Mouse (Mus musculus) heart, embryonic 10.5 days (tissue): ENCODE measurements at regions not wholly inside any gene's neighbourhood (a gene's known extent, or its start where the extent isn't known, plus 50 kb on each side); places are given as distances from the start of the nearest gene placed in this dataset.

ENCODE experiments used
- DNase-seq: peaks from one replicate; pipeline ENCODE4 v3.0.0-alpha.2; 2017; ENCODE audit warnings: low spot score
- H3K27ac ChIP-seq: fragments of 300-500 bp; sonication (generic); 2 replicates; pipeline ENCODE4 v1.5.1; 2016; ENCODE audit warnings: mild to moderate bottlenecking
- H3K27me3 ChIP-seq: fragments of 300-500 bp; sonication (generic); 2 replicates; pipeline ENCODE4 v1.6.1; 2016; ENCODE audit warnings: mild to moderate bottlenecking; ENCODE audit not compliant: poor library complexity, insufficient read depth, severe bottlenecking
- H3K36me3 ChIP-seq: fragments of 300-500 bp; sonication (generic); 2 replicates; pipeline ENCODE4 v1.6.1; 2016; ENCODE audit warnings: mild to moderate bottlenecking, moderate library complexity
- H3K4me1 ChIP-seq: fragments of 300-500 bp; sonication (generic); 2 replicates; pipeline ENCODE4 v1.6.1; 2016; ENCODE audit warnings: mild to moderate bottlenecking
- H3K4me3 ChIP-seq: fragments of 300-500 bp; sonication (generic); 2 replicates; pipeline ENCODE4 v1.5.1; 2016; ENCODE audit warnings: mild to moderate bottlenecking, moderate library complexity
- H3K9me3 ChIP-seq: fragments of 300-500 bp; sonication (generic); 2 replicates; pipeline ENCODE4 v1.6.1; 2016; ENCODE audit warnings: mild to moderate bottlenecking, moderate library complexity
- WGBS: fragments of 180-500 bp; shearing (Covaris S2); methylation state at CpG from one replicate; pipeline ENCODE4 v1.1.7; 2016; 5-methylcytosine and 5-hydroxymethylcytosine counted together

- 0 out of 2 replicates have a peak, but pooled peaks cover 10% of the 10 kb centered on the region for H3K27me3 ChIP-seq
- H3K36me3 ChIP-seq = no peaks in the 10 kb centered on the region
- no peak overlapping the region for H3K27ac ChIP-seq
- no peaks in the 10 kb centered on the region for H3K4me1 ChIP-seq
- 62% methylated on average over 4 of the region's 4 CpGs for WGBS
- H3K9me3 ChIP-seq = no peaks in the 10 kb centered on the region
- no peak for DNase-seq
- no peak overlapping the region for H3K4me3 ChIP-seq
These were observed 248.0 kb downstream of the Ptpru start for GRCm38 (mm10) chr4:131590136-131590535.

GRCm38 (mm10) chr4:131591456-131591855, 246.6 kb downstream of the Ptpru start:
- H3K27me3 ChIP-seq = 0 out of 2 replicates have a peak, but pooled peaks cover 8% of the 10 kb centered on the region
- H3K27ac ChIP-seq = no peak overlapping the region
- H3K4me3 ChIP-seq = no peak overlapping the region
- no peaks in the 10 kb centered on the region for H3K4me1 ChIP-seq
- H3K9me3 ChIP-seq = no peaks in the 10 kb centered on the region
- no peak for DNase-seq
- WGBS = 78% methylated on average over 5 of the region's 5 CpGs
- H3K36me3 ChIP-seq = no peaks in the 10 kb centered on the region

- no peak for DNase-seq
- H3K27ac ChIP-seq = no peak overlapping the region
- H3K27me3 ChIP-seq = peaks cover 8% of the 10 kb centered on the region; the same call in 1 of the 2 replicates
- H3K36me3 ChIP-seq = no peaks in the 10 kb centered on the region
- 82% methylated on average over 10 of the region's 10 CpGs for WGBS
- H3K9me3 ChIP-seq = no peaks in the 10 kb centered on the region
- no peak overlapping the region for H3K4me3 ChIP-seq
- H3K4me1 ChIP-seq = no peaks in the 10 kb centered on the region
These were observed 240.1 kb downstream of the Ptpru start for GRCm38 (mm10) chr4:131597996-131598395.

GRCm38 (mm10) chr4:131614434-131614833, 223.7 kb downstream of the Ptpru start:
- Histone ChIP-seq H3K27ac (no peak overlapping the region), H3K4me3 (no peak overlapping the region), H3K4me1 (no peaks in the 10 kb centered on the region), H3K36me3 (no peaks in the 10 kb centered on the region), H3K9me3 (no peaks in the 10 kb centered on the region), H3K27me3 (no peaks in the 10 kb centered on the region)
- 77% methylated on average over 8 of the region's 8 CpGs for WGBS
- DNase-seq = no peak

GRCm38 (mm10) chr4:131615587-131615986, 222.5 kb downstream of the Ptpru start:
- 76% methylated on average over 12 of the region's 12 CpGs for WGBS
- Histone ChIP-seq H3K9me3 (no peaks in the 10 kb centered on the region), H3K4me1 (no peaks in the 10 kb centered on the region), H3K4me3 (no peak overlapping the region), H3K27ac (no peak overlapping the region), H3K36me3 (no peaks in the 10 kb centered on the region), H3K27me3 (no peaks in the 10 kb centered on the region)
- DNase-seq = no peak

GRCm38 (mm10) chr4:131638105-131638504, 200.0 kb downstream of the Ptpru start:
- Histone ChIP-seq H3K27ac (no peak overlapping the region), H3K9me3 (no peaks in the 10 kb centered on the region), H3K27me3 (0 out of 2 replicates have a peak, but pooled peaks cover 4% of the 10 kb centered on the region), H3K4me3 (no peak overlapping the region), H3K4me1 (no peaks in the 10 kb centered on the region), H3K36me3 (no peaks in the 10 kb centered on the region)
- WGBS = 61% methylated on average over 5 of the region's 5 CpGs
- no peak for DNase-seq

- H3K27me3 ChIP-seq = 0 out of 2 replicates have a peak, but pooled peaks cover 4% of the 10 kb centered on the region
- no peaks in the 10 kb centered on the region for H3K36me3 ChIP-seq
- H3K4me3 ChIP-seq = no peak overlapping the region
- H3K9me3 ChIP-seq = no peaks in the 10 kb centered on the region
- no peak for DNase-seq
- WGBS = 66% methylated on average over 8 of the region's 8 CpGs
- no peak overlapping the region for H3K27ac ChIP-seq
- no peaks in the 10 kb centered on the region for H3K4me1 ChIP-seq
These were observed 182.1 kb downstream of the Ptpru start for GRCm38 (mm10) chr4:131656034-131656433.

- DNase-seq = no peak
- WGBS = 29% methylated on average over 10 of the region's 10 CpGs
- H3K27ac ChIP-seq = no peak overlapping the region
- H3K36me3 ChIP-seq = no peaks in the 10 kb centered on the region
- no peaks in the 10 kb centered on the region for H3K9me3 ChIP-seq
- H3K4me3 ChIP-seq = no peak overlapping the region
- no peaks in the 10 kb centered on the region for H3K4me1 ChIP-seq
- H3K27me3 ChIP-seq = no peaks in the 10 kb centered on the region
These were observed 180.2 kb downstream of the Ptpru start for GRCm38 (mm10) chr4:131657922-131658321.

- Histone ChIP-seq H3K4me3 (no peak overlapping the region), H3K27ac (no peak overlapping the region), H3K4me1 (no peaks in the 10 kb centered on the region), H3K27me3 (no peaks in the 10 kb centered on the region), H3K9me3 (no peaks in the 10 kb centered on the region), H3K36me3 (no peaks in the 10 kb centered on the region)
- 89% methylated on average over 2 of the region's 2 CpGs for WGBS
- DNase-seq = no peak
These were observed 177.2 kb downstream of the Ptpru start for GRCm38 (mm10) chr4:131660931-131661330.

GRCm38 (mm10) chr4:131671784-131672515, 166.1 kb downstream of the Ptpru start:
- no peaks in the 10 kb centered on the region for H3K36me3 ChIP-seq
- no peaks in the 10 kb centered on the region for H3K9me3 ChIP-seq
- no peak overlapping the region for H3K4me3 ChIP-seq
- DNase-seq = no peak
- no peaks in the 10 kb centered on the region for H3K27me3 ChIP-seq
- H3K27ac ChIP-seq = no peak overlapping the region
- H3K4me1 ChIP-seq = 0 out of 2 replicates have a peak, but pooled peaks cover 7% of the 10 kb centered on the region
- 46% methylated on average over 11 of the region's 11 CpGs for WGBS

GRCm38 (mm10) chr4:131677966-131678365, 160.1 kb downstream of the Ptpru start:
- no peaks in the 10 kb centered on the region for H3K27me3 ChIP-seq
- H3K36me3 ChIP-seq = no peaks in the 10 kb centered on the region
- WGBS = 68% methylated on average over 7 of the region's 7 CpGs
- no peak overlapping the region for H3K4me3 ChIP-seq
- H3K4me1 ChIP-seq = 0 out of 2 replicates have a peak, but pooled peaks cover 7% of the 10 kb centered on the region
- no peak overlapping the region for H3K27ac ChIP-seq
- DNase-seq = no peak
- H3K9me3 ChIP-seq = no peaks in the 10 kb centered on the region

GRCm38 (mm10) chr4:131683176-131683575, 154.9 kb downstream of the Ptpru start:
- Histone ChIP-seq H3K4me1 (no peaks in the 10 kb centered on the region), H3K27me3 (no peaks in the 10 kb centered on the region), H3K27ac (no peak overlapping the region), H3K36me3 (no peaks in the 10 kb centered on the region), H3K4me3 (no peak overlapping the region), H3K9me3 (no peaks in the 10 kb centered on the region)
- WGBS = 69% methylated on average over 7 of the region's 7 CpGs
- DNase-seq = no peak

GRCm38 (mm10) chr4:131685544-131685943, 152.5 kb downstream of the Ptpru start:
- H3K4me1 ChIP-seq = no peaks in the 10 kb centered on the region
- no peak overlapping the region for H3K27ac ChIP-seq
- H3K36me3 ChIP-seq = no peaks in the 10 kb centered on the region
- no peak overlapping the region for H3K4me3 ChIP-seq
- H3K9me3 ChIP-seq = no peaks in the 10 kb centered on the region
- H3K27me3 ChIP-seq = no peaks in the 10 kb centered on the region
- WGBS = 81% methylated on average over 4 of the region's 4 CpGs
- DNase-seq = no peak

- Histone ChIP-seq H3K36me3 (no peaks in the 10 kb centered on the region), H3K27me3 (no peaks in the 10 kb centered on the region), H3K4me1 (no peaks in the 10 kb centered on the region; the same call in 1 of the 2 replicates), H3K4me3 (no peak overlapping the region), H3K27ac (no peak overlapping the region), H3K9me3 (no peaks in the 10 kb centered on the region)
- DNase-seq = no peak
- WGBS = 6% methylated on average over 5 of the region's 5 CpGs
These were observed 143.9 kb downstream of the Ptpru start for GRCm38 (mm10) chr4:131694232-131694631.
